Mouse (Mus musculus) adrenal gland, postnatal 10 days (tissue): Measurements from ENCODE around the gene Gorasp1. TPM values are rescaled to one million over a fixed set of nuclear protein-coding genes. Genes with fewer than 3 reads are reported as not detected.

Experiments
- total RNA-seq, 2 experiments: library from RNA; stranded (reverse); gene quantifications; 2 replicates each; pipeline ENCODE4 v1.2.3; 2021

Gene Gorasp1
- total RNA-seq, 2 experiments from 2014 or later: 18.9 to 25.7 TPM

Other genes with a start within 250 kb of the Gorasp1 start
- not detected for gene Scn10a, start 218.2 kb downstream of the Gorasp1 start, total RNA-seq
- gene Scn11a, start 112.1 kb downstream of the Gorasp1 start, total RNA-seq: under 1 TPM; 0.12 TPM
- gene Wdr48, start 42.7 kb downstream of the Gorasp1 start, total RNA-seq: 10 to 100 TPM; 35.6 to 48.6 TPM
- under 1 TPM; 0.21 to 0.33 TPM for gene Ttc21a, start within 50 bp of the Gorasp1 start, total RNA-seq
- gene Csrnp1, start 47.1 kb upstream of the Gorasp1 start, total RNA-seq: 10 to 100 TPM; 11.9 to 24.0 TPM
- 1 to 10 TPM; 3.1 to 7.4 TPM for gene Xirp1, start 86.0 kb upstream of the Gorasp1 start, total RNA-seq
- gene Cx3cr1, start 132.3 kb upstream of the Gorasp1 start, total RNA-seq: 1 to 10 TPM; 2.4 to 3.8 TPM
- not detected for gene Ccr8, start 154.5 kb upstream of the Gorasp1 start, total RNA-seq
- gene Slc25a38, start 172.8 kb upstream of the Gorasp1 start, total RNA-seq: 10 to 100 TPM; 20.3 to 21.5 TPM
- 100 to 1,000 TPM; 879 to 949 TPM for gene Rpsa, start 190.1 kb upstream of the Gorasp1 start, total RNA-seq
- gene Mobp, start 212.1 kb upstream of the Gorasp1 start, total RNA-seq: under 1 TPM; 0.09 to 0.27 TPM